Mouse (Mus musculus) WW6 (cell line): ENCODE data around the gene Slc4a1ap.

Experiments used
- DNase-seq: peaks from one replicate; pipeline ENCODE4 v3.0.0-alpha.2; 2013; ENCODE audit warnings: low read depth, low spot score

Gene Slc4a1ap

GRCm38 (mm10) chr5:31603766-31604165, 77.0 kb downstream of the Slc4a1ap start:
- DNase-seq = no peak

- DNase-seq = no peak
These were observed 79.4 kb downstream of the Slc4a1ap start for GRCm38 (mm10) chr5:31606151-31606550.
